Mouse (Mus musculus): ENCODE measurements around the gene Cecr2.

Gene Cecr2

GRCm38 (mm10) chr6:120667911-120668310 is 1.7 kb downstream of the Cecr2 start:
- no peak for DNase-seq (ENCODE audit: low spot score)

GRCm38 (mm10) chr6:120674121-120674520 is 8.0 kb downstream of the Cecr2 start:
- DNase-seq (ENCODE audit: low spot score), result no peak

GRCm38 (mm10) chr6:120674881-120675280 is 8.7 kb downstream of the Cecr2 start:
- DNase-seq (ENCODE audit: low spot score), result no peak

- no peak for DNase-seq (ENCODE audit: low spot score)
These were observed 9.8 kb downstream of the Cecr2 start for GRCm38 (mm10) chr6:120675979-120676378.

GRCm38 (mm10) chr6:120683351-120683750 is 17.2 kb downstream of the Cecr2 start:
- DNase-seq (ENCODE audit: low spot score), result no peak

- DNase-seq (ENCODE audit: low spot score), result no peak
These were observed 18.6 kb downstream of the Cecr2 start for GRCm38 (mm10) chr6:120684750-120685149.

- no peak for DNase-seq (ENCODE audit: low spot score)
These were observed 20.9 kb downstream of the Cecr2 start for GRCm38 (mm10) chr6:120686872-120687650.

- no peak for DNase-seq (ENCODE audit: low spot score)
These were observed 34.1 kb downstream of the Cecr2 start for GRCm38 (mm10) chr6:120700221-120700620.

GRCm38 (mm10) chr6:120704376-120704775 is 38.2 kb downstream of the Cecr2 start:
- no peak for DNase-seq (ENCODE audit: low spot score)

GRCm38 (mm10) chr6:120708759-120709158 is 42.6 kb downstream of the Cecr2 start:
- DNase-seq (ENCODE audit: low spot score), result no peak

GRCm38 (mm10) chr6:120714806-120715205 is 48.6 kb downstream of the Cecr2 start:
- DNase-seq (ENCODE audit: low spot score), result no peak

GRCm38 (mm10) chr6:120715227-120715626 is 49.1 kb downstream of the Cecr2 start:
- no peak for DNase-seq (ENCODE audit: low spot score)

- no peak for DNase-seq (ENCODE audit: low spot score)
These were observed 49.7 kb downstream of the Cecr2 start for GRCm38 (mm10) chr6:120715851-120716250.

- no peak for DNase-seq (ENCODE audit: low spot score)
These were observed 50.4 kb downstream of the Cecr2 start for GRCm38 (mm10) chr6:120716531-120716984.

- DNase-seq (ENCODE audit: low spot score), result no peak
These were observed 59.8 kb downstream of the Cecr2 start for GRCm38 (mm10) chr6:120725986-120726385.

- no peak for DNase-seq (ENCODE audit: low spot score)
These were observed 69.8 kb downstream of the Cecr2 start for GRCm38 (mm10) chr6:120736011-120736410.

- no peak for DNase-seq (ENCODE audit: low spot score)
These were observed 70.4 kb downstream of the Cecr2 start for GRCm38 (mm10) chr6:120736566-120736965.

- DNase-seq (ENCODE audit: low spot score), result no peak
These were observed 77.0 kb downstream of the Cecr2 start for GRCm38 (mm10) chr6:120743130-120743529.

- no peak for DNase-seq (ENCODE audit: low spot score)
These were observed 78.1 kb downstream of the Cecr2 start for GRCm38 (mm10) chr6:120744266-120744665.

GRCm38 (mm10) chr6:120746416-120746815 is 80.2 kb downstream of the Cecr2 start:
- DNase-seq (ENCODE audit: low spot score), result no peak

- DNase-seq (ENCODE audit: low spot score), result no peak
These were observed 95.0 kb downstream of the Cecr2 start for GRCm38 (mm10) chr6:120761151-120761550.

GRCm38 (mm10) chr6:120769972-120770371 is 103.8 kb downstream of the Cecr2 start:
- no peak for DNase-seq (ENCODE audit: low spot score)

- no peak for DNase-seq (ENCODE audit: low spot score)
These were observed 105.2 kb downstream of the Cecr2 start for GRCm38 (mm10) chr6:120771366-120771765.

- DNase-seq (ENCODE audit: low spot score), result no peak
These were observed 105.9 kb downstream of the Cecr2 start for GRCm38 (mm10) chr6:120772025-120772424.

Data from testis, postnatal 10 days (tissue).